Mouse (Mus musculus): ENCODE data around the gene Klb.
"Not testable (repeated sequence)": the region's sequence is repeated elsewhere in the genome, so short reads cannot be mapped to it uniquely, and the experiment has no call there.

The Klb gene

GRCm38 (mm10) chr5:65348168-65348567 is at the start of gene Klb:
TSS of gene Klb (plus strand) at chr5:65348314.
- DNase-seq: no peak

- not testable (repeated sequence) for DNase-seq
Measured at GRCm38 (mm10) chr5:65299623-65300022, 48.5 kb upstream of the Klb start.

GRCm38 (mm10) chr5:65300121-65300520 is 48.0 kb upstream of the Klb start:
- no peak for DNase-seq

- no peak for DNase-seq
Measured at GRCm38 (mm10) chr5:65305516-65305915, 42.6 kb upstream of the Klb start.

GRCm38 (mm10) chr5:65308208-65308607 is 39.9 kb upstream of the Klb start:
- no peak for DNase-seq

- no peak for DNase-seq
Measured at GRCm38 (mm10) chr5:65308866-65309265, 39.2 kb upstream of the Klb start.

GRCm38 (mm10) chr5:65319176-65319575 is 28.9 kb upstream of the Klb start:
- DNase-seq: no peak

GRCm38 (mm10) chr5:65322165-65322564 is 25.9 kb upstream of the Klb start:
- DNase-seq: no peak

- DNase-seq: no peak
Measured at GRCm38 (mm10) chr5:65324271-65324670, 23.8 kb upstream of the Klb start.

GRCm38 (mm10) chr5:65324758-65325355 is 23.3 kb upstream of the Klb start:
- no peak for DNase-seq

GRCm38 (mm10) chr5:65326212-65326611 is 21.9 kb upstream of the Klb start:
- DNase-seq: no peak

GRCm38 (mm10) chr5:65329971-65330370 is 18.1 kb upstream of the Klb start:
- no peak for DNase-seq

GRCm38 (mm10) chr5:65334788-65335187 is 13.3 kb upstream of the Klb start:
- DNase-seq: no peak

- DNase-seq: peak; percentile 85
Measured at GRCm38 (mm10) chr5:65335298-65336074, 12.6 kb upstream of the Klb start, which contains the start of gene Rfc1. TSS of gene Rfc1 (minus strand) at chr5:65335670.

GRCm38 (mm10) chr5:65336075-65336355 is 12.1 kb upstream of the Klb start:
- DNase-seq: no peak

- no peak for DNase-seq
Measured at GRCm38 (mm10) chr5:65338394-65338793, 9.7 kb upstream of the Klb start.

- DNase-seq: no peak
Measured at GRCm38 (mm10) chr5:65340167-65340566, 7.9 kb upstream of the Klb start.

- DNase-seq: no peak
Measured at GRCm38 (mm10) chr5:65350508-65350907, 2.4 kb downstream of the Klb start.

- no peak for DNase-seq
Measured at GRCm38 (mm10) chr5:65354097-65354496, 6.0 kb downstream of the Klb start.

- no peak for DNase-seq
Measured at GRCm38 (mm10) chr5:65354985-65355384, 6.9 kb downstream of the Klb start.

GRCm38 (mm10) chr5:65356851-65357250 is 8.7 kb downstream of the Klb start:
- no peak for DNase-seq

- no peak for DNase-seq
Measured at GRCm38 (mm10) chr5:65357771-65358170, 9.7 kb downstream of the Klb start.

- DNase-seq: no peak
Measured at GRCm38 (mm10) chr5:65367837-65368236, 19.7 kb downstream of the Klb start.

GRCm38 (mm10) chr5:65371551-65371950 is 23.4 kb downstream of the Klb start:
- DNase-seq: no peak

GRCm38 (mm10) chr5:65374746-65375145 is 26.6 kb downstream of the Klb start:
- DNase-seq: no peak
